Comparison of ENCODE assay signal across 19 mouse cellular contexts in the genomic region with DNA sequence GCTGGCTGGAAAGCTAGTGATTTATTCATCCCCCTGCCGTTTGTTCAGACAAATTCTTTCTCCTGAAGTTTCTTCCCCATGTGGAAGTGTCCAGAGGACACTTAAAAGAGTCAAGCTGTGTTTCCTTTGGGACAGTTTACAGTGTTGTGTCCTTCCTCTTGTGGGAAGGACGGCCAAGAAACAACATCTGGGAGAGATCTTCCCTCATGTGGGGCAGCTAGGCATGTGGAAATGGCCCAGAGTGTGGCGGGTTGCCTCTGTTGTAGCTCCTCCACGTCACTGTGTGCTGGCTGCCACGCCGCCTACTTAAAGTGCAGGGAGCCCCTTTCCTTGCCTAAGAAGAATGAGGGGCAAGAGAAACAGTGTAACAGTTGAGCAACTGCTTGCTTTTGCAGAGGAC. TPM values are rescaled to one million over a fixed set of nuclear protein-coding genes. Genes with fewer than 3 reads are reported as not detected.
DNase-seq lines count a peak whose midpoint lies in the region; ATAC-seq and TF ChIP-seq lines count a peak whose summit lies in the region.
"Had no signal": no experiment of that assay in that cellular context is flagged by ENCODE, and none has a peak within 500 bp of the region (broad histone marks: within the 10 kb centered on the region; RNA-seq: fewer than 3 reads in every experiment).

No protein-coding gene starts in this region.

- WGBS in heart, embryonic 12.5 days = 53% methylated on average over 6 of the region's 6 CpGs
- 39% methylated on average over 6 of the region's 6 CpGs for WGBS in kidney, postnatal 0 days

- no peak for ATAC-seq in heart, embryonic 12.5 days (ENCODE audit: insufficient number of reproducible peaks, low FRiP score)
- 0 out of 2 replicates have a peak, but pooled peaks have one; percentile 17 for ATAC-seq in kidney, postnatal 0 days (replicated peaks; ENCODE audit: low FRiP score, low read depth)
- ATAC-seq: forebrain, embryonic 16.5 days; midbrain, embryonic 13.5 days had no signal

- H3K4me1 ChIP-seq in heart, embryonic 12.5 days (replicated peaks) = no peaks in the 10 kb centered on the region
- H3K4me1 ChIP-seq in kidney, postnatal 0 days (replicated peaks; ENCODE audit: insufficient read depth, low read length) = no peaks in the 10 kb centered on the region
- H3K4me1 ChIP-seq: heart, embryonic 13.5 days; hindbrain, embryonic 12.5 days; limb, embryonic 12.5 days; midbrain, embryonic 13.5 days had no signal

- peak; percentile 34 to 62 for DNase-seq in heart, adult 18-20 months
- peak; percentile 70 for DNase-seq in kidney, postnatal 0 days (ENCODE audit: low spot score)
- no peak for DNase-seq in kidney, adult 9 months
- DNase-seq in kidney, postnatal 4 days = peak; percentile 45 to 60
- peak; percentile 39 for DNase-seq in lung, postnatal 25 days (ENCODE audit: low spot score)
- no peak for DNase-seq in cerebellum, postnatal 14 days
- no peak for DNase-seq in frontal cortex, postnatal 25 days (ENCODE audit: low spot score in 2 of 2)
- DNase-seq: adrenal gland, postnatal 14 days; B cell, adult 2 months; cerebellum, adult 18-20 months; layer of hippocampus, adult 9-11 months; thymus, adult 2 months had no signal

- H3K9me3 ChIP-seq in heart, embryonic 12.5 days (replicated peaks) = 0 out of 2 replicates have a peak, but pooled peaks cover 8% of the 10 kb centered on the region
- H3K9me3 ChIP-seq in kidney, postnatal 0 days (replicated peaks; ENCODE audit: low read length) = no peaks in the 10 kb centered on the region
- H3K9me3 ChIP-seq: heart, embryonic 13.5 days; hindbrain, embryonic 12.5 days; limb, embryonic 12.5 days; midbrain, embryonic 13.5 days had no signal

- no peak overlapping the region for H3K27ac ChIP-seq in heart, embryonic 12.5 days (ENCODE audit: poor library complexity, severe bottlenecking)
- H3K27ac ChIP-seq in kidney, postnatal 0 days = peak overlapping the region; percentile 2; the same call in 1 of the 2 replicates
- H3K27ac ChIP-seq: heart, embryonic 13.5 days; hindbrain, embryonic 12.5 days; limb, embryonic 12.5 days; liver, embryonic 14.5 days; midbrain, embryonic 13.5 days had no signal

- H3K27me3 ChIP-seq in heart, embryonic 12.5 days (replicated peaks) = no peaks in the 10 kb centered on the region
- no peaks in the 10 kb centered on the region for H3K27me3 ChIP-seq in kidney, postnatal 0 days (ENCODE audit: insufficient read depth, low read length)
- H3K27me3 ChIP-seq: heart, embryonic 13.5 days; hindbrain, embryonic 12.5 days; limb, embryonic 12.5 days; midbrain, embryonic 13.5 days had no signal

- H3K9ac ChIP-seq in heart, embryonic 12.5 days = no peak overlapping the region
- no peak overlapping the region for H3K9ac ChIP-seq in kidney, postnatal 0 days (ENCODE audit: low read depth, low read length)
- H3K9ac ChIP-seq: heart, embryonic 13.5 days; hindbrain, embryonic 12.5 days; limb, embryonic 12.5 days; liver, embryonic 14.5 days; midbrain, embryonic 13.5 days had no signal

- peaks cover 16% of the 10 kb centered on the region for H3K36me3 ChIP-seq in heart, embryonic 12.5 days
- H3K36me3 ChIP-seq in kidney, postnatal 0 days (ENCODE audit: insufficient read depth, low read length) = no peaks in the 10 kb centered on the region

- no peak overlapping the region for H3K4me2 ChIP-seq in heart, embryonic 12.5 days
- no peak overlapping the region for H3K4me2 ChIP-seq in kidney, postnatal 0 days (ENCODE audit: low read length)
- H3K4me2 ChIP-seq: heart, embryonic 13.5 days; hindbrain, embryonic 12.5 days; limb, embryonic 12.5 days; midbrain, embryonic 13.5 days had no signal

- no peak for TF ChIP-seq CTCF in kidney, postnatal 0 days (IDR thresholded peaks at IDR 0.05; ENCODE audit: low read depth)

- H3K4me3 ChIP-seq in heart, embryonic 12.5 days = no peak overlapping the region
- H3K4me3 ChIP-seq in kidney, postnatal 0 days (replicated peaks; ENCODE audit: low read depth, low read length) = no peak overlapping the region
- H3K4me3 ChIP-seq: heart, embryonic 13.5 days; hindbrain, embryonic 12.5 days; limb, embryonic 12.5 days; midbrain, embryonic 13.5 days had no signal

RNA-seq across cellular contexts. Expression of gene Anapc7, which starts 8.7 kb away (rescaled TPM):
- total RNA-seq in heart, adult 18-20 months (2021) = 10 to 100 TPM; 31.8 to 32.4 TPM
- 32.0 and 35.4 TPM in 2 replicates for polyA plus RNA-seq in heart, embryonic 12.5 days (2016; fragmentation: Nextera tagmentation; extraction: Ambion mirVana)
- 37.5 and 42.0 TPM in 2 replicates for polyA plus RNA-seq in kidney, postnatal 0 days (2015; fragmentation: Nextera tagmentation; extraction: Ambion mirVana)

RNA-seq across cellular contexts. Expression of gene Arpc3, which starts 21.1 kb away (rescaled TPM):
- total RNA-seq in heart, adult 18-20 months (2021) = 10 to 100 TPM; 92.8 to 97.7 TPM
- 105 and 109 TPM in 2 replicates for polyA plus RNA-seq in heart, embryonic 12.5 days (2016; fragmentation: Nextera tagmentation; extraction: Ambion mirVana)
- polyA plus RNA-seq in kidney, postnatal 0 days (2015; fragmentation: Nextera tagmentation; extraction: Ambion mirVana) = 136 and 141 TPM in 2 replicates

RNA-seq across cellular contexts. Expression of gene Fam216a, which starts 40.7 kb away (rescaled TPM):
- 10 to 100 TPM in 1 of 2 experiments, 1 to 10 TPM in 1; 9.7 to 11.9 TPM for total RNA-seq in heart, adult 18-20 months (2021)
- 59.3 and 64.2 TPM in 2 replicates for polyA plus RNA-seq in heart, embryonic 12.5 days (2016; fragmentation: Nextera tagmentation; extraction: Ambion mirVana)
- polyA plus RNA-seq in kidney, postnatal 0 days (2015; fragmentation: Nextera tagmentation; extraction: Ambion mirVana) = 55.7 and 61.0 TPM in 2 replicates

RNA-seq across cellular contexts. Expression of gene Gpn3, which starts 41.1 kb away (rescaled TPM):
- total RNA-seq in heart, adult 18-20 months (2021) = 10 to 100 TPM; 31.8 to 33.0 TPM
- 58.7 and 59.1 TPM in 2 replicates for polyA plus RNA-seq in heart, embryonic 12.5 days (2016; fragmentation: Nextera tagmentation; extraction: Ambion mirVana)
- polyA plus RNA-seq in kidney, postnatal 0 days (2015; fragmentation: Nextera tagmentation; extraction: Ambion mirVana) = 64.4 and 64.5 TPM in 2 replicates

RNA-seq across cellular contexts. Expression of gene Vps29, which starts 58.7 kb away (rescaled TPM):
- total RNA-seq in heart, adult 18-20 months (2021) = 100 to 1,000 TPM in 1 of 2 experiments, 10 to 100 TPM in 1; 99.3 to 111 TPM
- polyA plus RNA-seq in heart, embryonic 12.5 days (2016; fragmentation: Nextera tagmentation; extraction: Ambion mirVana) = 219 and 232 TPM in 2 replicates
- polyA plus RNA-seq in kidney, postnatal 0 days (2015; fragmentation: Nextera tagmentation; extraction: Ambion mirVana) = 295 and 301 TPM in 2 replicates

Comparison
In these comparisons a context has a peak if more than half of its experiments do, and no peak if none do; other contexts are left out.
1. DNase-seq: peak in heart, adult 18-20 months (2 of 2), kidney, postnatal 0 days (single experiment), kidney, postnatal 4 days (2 of 2) and lung, postnatal 25 days (single experiment); none in kidney, adult 9 months (single experiment), cerebellum, postnatal 14 days (0 of 2) and frontal cortex, postnatal 25 days (0 of 2).